Mouse (Mus musculus) right cerebral cortex, postnatal 14 days (tissue): ENCODE measurements around the gene Slamf8.

ENCODE experiments used
- DNase-seq: peaks from one replicate; pipeline ENCODE4 v3.0.0; 2022

Slamf8 gene

DNA sequence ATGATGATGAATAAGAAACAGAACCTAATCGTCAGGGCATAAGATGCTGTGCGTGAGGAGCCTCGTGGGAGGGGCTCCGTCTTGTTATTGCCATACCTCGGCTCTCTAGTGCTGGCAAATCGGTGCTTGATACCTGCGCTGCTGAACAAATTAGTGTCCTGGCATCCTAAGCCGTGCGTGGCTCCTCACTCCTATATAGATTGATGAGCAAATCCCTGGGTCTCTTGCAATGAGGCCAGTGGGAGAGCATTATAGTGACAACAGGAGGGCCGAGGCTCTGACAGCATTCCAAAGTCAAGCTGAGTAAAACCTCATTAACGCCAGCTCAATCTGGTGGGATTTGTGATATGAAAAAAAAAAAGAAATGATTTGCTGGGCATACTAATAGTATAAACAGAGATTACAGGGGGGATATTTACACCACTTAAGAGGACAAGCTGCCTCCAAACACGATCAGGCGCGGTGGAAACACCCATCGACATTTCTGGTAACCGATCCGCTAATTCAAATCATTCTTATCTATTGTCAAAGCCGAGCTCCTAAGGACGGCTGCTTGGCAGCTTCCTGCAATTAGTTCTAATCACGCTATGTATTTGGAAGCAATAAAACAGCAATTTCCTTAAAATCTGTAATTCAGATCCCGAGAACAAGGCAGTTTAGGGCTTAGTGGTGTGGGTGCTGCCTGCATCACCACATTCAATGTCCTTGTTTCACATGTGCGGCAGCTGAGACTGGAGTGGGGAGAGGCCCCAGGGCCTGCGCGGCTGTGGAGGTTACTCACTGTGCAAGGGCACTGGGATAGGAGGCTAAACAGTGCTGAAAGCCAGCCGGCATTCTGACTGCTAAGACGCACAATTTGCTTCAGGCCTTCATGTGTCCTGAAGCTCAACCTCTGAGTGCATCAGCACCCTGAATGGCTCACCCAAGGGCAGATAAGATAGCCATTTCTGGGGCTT, 4.5 kb downstream of the Slamf8 start:
- no peak for DNase-seq

DNA sequence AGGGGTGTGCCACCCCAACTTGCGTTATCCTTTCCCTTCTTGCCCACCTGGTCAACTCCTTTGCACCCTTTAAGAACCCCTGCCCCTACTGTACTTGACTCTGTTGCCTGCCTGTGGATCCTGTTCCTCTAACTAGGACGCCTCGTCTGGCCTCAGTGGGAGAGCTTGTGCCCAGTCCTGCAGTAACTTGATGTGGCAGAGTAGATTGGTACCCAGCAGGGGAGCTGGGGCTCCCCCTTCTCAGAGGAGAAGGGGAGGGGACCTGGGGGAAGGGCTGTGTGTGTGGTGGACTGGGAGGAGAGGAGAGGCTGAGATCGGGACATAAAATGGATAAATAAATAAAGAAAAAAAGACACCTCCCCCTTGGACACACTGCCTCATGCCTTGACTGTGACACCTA, 5.3 kb downstream of the Slamf8 start:
- DNase-seq = no peak

DNA sequence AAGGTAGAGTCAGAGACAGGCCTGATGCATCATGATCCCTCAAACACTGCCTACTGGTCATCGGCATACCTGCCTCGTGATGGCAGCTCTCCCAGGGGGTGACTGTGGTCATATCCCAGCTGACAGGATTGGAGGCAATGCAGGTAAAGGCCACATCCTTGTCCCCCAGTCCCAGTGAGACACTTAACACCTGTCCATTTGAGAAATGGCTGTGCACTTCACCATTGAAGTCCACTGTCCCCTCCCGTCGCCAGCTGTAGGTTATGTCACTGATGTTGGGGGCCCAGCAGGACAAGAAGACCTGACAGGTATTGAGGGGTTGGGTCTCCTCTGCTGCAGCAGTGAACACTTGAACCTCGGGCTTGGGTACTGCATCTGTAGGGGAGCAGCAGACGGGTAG, 6.1 kb downstream of the Slamf8 start:
- no peak for DNase-seq

DNA sequence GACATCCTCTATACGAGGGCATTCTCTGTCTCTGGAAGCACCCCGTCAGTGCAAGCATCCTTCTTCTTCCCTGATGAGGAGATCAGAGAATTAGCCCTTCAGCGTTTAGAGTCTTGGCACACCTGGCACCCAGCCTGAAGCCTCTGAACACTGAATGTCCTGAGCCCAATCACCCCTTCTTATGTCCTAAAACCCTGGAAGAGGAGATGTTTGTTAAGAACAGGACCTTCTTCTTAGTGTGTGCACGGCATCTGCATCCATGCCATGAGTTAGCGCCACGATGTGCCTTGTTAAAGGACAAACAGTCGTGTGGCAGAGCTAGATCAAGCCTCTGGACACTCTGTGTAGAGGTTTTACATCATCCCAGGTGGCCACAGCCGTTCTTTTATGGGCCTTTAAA, 7.9 kb downstream of the Slamf8 start:
- DNase-seq = no peak

DNA sequence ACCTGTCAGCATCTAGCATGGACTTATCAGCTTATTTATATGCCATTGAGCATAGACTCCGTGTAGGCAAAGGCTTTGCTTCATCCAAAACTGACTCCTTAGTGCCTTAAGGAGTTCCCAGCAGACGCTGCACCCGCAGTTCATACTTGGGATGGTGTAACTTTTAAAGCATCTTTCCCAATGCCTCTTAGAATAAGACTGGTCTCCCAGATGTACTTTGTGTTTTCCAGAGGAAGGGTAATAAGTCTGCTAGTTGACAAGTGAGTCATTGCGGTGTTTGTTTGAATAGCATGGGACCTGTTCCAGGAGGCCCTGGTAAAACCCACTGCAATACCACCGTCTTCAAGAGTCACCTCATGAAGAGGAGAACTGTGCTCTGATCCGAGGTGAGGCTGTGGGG, 10.3 kb downstream of the Slamf8 start:
- DNase-seq = no peak

DNA sequence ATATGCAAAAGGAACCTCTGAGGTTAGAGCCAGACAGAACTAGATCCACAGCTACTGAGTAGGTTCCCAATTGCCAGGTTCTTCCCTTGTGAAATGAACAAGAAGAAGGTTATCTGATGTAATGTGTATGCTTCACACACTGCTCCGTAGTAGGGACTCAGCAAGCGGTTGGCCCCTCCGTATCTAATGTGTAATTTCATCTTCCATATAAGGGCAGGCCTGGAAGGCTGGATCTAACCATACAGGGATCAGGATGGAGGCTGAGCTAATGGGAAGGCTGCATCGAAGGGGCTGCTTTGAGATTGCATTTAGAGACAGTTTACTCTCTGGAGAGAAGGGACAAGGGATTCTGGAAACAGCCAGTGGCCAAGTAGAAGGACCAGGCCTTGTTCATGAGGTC, 22.6 kb downstream of the Slamf8 start:
- DNase-seq = no peak

DNA sequence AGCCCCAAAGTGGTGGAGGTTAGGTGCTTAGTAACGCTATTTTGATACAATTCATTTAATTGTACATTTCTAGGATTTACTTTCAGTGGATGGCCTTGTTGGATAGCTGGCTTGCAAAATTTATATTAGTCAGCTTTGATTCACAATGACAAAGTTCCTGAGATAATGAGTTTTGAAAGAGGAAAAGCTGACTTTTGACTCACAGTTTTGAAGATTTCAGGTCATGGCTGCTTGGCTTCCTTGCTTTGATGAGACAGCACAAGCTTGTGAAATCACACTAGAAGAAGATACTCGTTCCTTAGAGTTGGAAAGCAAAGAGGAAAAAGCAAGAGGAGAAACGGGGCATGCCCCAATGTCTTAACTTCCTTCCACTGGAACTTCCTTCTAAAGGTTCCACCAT, 24.2 kb downstream of the Slamf8 start:
- DNase-seq = no peak

DNA sequence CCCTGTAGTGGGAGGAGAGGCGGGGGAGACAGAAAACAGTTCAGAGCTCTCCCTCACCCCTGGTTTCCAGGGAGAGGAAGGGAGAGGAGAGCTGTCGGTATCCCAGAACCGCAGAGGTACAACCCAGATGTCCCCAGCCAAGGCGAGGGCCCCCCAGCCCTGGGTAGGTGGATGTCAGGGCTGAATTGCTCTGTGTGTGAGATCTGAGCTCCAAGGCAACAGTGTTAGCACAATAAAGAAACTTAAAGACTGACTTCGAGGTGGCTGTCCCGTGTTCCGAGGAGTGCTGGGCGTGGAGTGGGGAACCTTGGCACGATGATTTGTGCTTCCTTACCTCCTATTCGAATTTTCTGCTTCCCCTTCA, 26.9 kb downstream of the Slamf8 start:
- DNase-seq = no peak

DNA sequence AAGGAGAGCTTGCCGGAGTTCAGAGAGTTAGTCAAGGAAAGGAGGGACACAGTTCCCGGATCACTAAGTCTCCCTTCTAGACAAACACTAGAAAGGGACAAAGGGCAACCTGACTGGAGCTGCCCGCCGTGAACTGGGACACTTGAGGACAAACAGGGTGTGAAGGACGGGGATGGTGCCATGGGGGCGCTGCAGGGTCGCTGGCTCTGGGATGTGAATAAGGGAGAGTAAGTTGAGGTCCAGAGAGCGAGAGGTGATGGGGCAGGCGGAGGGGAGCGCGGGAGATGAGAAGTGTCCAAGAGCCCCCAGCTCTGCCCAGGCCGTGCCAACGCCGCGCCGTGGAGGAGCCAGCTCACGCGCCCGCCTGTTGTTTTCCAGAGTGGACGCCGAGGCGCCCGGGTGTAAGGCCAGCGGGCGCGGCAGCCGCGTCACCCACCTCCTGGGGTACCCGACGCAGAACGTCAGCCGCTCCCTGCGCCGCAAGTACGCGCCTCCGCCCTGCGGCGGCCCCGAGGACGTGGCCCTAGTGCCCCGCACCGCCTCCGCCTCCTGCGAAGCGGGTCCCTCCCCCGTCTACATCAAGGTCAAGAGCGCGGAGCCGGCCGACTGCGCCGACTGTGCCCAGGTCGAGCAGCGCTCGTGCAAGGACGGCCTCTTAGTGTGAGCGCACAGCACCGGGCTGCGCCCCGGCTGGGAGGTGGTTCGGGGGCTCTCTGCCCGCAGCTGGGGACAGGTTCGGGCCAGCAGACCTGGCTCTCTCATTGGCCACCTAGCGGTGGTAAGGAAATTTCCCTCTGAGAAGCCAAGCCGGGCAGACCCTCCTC, 27.5 kb downstream of the Slamf8 start:
- DNase-seq = peak; percentile 52

DNA sequence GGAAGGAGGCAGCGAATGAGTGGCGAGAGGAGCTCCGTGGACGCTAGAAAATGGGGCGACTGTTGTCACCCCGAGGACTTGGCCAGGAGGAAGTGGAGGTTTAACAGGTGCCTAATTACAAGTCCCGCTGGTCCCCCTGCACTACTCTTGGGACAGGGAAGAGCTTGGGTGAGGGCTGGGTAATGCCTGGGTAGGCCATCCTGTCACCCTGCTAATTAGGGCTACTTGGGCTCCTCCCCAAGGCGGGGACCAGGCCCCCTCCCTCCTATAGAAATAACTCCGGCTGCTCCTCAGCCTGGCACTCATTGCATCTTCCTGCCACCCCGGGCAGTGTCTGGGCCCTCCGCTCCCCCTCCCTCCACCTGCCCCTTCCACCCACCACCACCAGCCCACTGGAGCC, 34.7 kb downstream of the Slamf8 start, which contains the start of gene Vsig8:
Gene Vsig8 (plus strand): TSS at position 301 of the 400 bp plus-strand sequence.
- DNase-seq = no peak

DNA sequence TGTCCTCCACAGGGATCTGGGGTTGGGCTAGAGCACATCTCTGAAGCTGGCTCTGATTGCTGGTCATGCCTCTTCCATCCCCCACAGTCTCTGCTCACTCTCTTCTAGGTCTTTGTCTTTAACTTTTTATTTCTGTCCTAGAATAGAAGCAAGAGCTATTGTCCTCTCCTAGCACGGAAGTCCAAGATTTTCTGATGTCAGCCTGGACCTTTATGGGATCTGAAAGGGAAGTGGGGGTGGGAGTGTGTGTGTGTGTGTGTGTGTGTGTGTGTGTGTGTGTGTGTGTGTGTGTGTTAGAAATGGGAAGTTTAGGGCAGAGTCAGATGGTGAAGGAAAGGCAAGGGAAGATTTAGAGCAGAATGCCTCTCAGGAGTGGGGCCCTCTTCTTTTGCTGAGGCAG, 37.7 kb downstream of the Slamf8 start:
- no peak for DNase-seq

DNA sequence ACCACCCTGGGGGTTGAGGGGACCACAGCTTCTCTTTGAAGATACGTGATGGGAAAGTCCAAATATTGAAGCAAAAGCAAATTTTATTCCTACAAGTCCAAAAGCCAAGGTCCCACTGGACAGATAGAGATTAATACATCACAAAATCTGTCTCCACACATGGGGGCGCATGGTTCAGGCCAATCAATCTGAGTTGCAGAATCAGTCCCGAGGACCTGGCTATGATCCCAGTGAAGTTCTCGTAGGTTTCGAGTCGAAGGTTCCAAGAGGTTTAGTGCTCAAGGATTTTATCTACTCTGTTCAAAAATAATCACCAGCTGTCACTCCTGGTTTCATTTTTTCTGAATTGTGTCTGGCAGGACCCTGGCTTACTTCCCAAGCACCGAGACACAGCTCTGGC, 39.4 kb downstream of the Slamf8 start:
- DNase-seq = no peak

DNA sequence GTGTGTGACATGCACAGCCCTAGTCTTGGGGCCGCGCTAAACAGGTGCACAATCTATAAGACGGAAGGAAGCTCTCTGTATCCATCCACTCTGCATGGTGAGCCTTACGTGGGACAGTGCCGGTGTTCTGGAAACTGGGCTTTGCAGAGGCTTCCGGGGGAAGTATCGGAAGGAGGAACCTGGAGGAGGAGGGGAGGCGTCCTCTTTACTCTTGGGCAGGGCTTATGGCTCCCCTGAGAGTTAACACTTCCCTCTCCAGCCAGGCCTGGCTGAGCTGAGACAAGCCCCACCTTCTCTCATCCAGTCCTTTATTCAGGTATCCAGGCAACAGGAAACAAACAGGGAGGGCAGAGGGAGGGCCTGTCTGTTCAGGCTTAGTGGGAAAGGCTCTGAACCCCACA, 39.8 kb downstream of the Slamf8 start:
- DNase-seq = peak; percentile 40

DNA sequence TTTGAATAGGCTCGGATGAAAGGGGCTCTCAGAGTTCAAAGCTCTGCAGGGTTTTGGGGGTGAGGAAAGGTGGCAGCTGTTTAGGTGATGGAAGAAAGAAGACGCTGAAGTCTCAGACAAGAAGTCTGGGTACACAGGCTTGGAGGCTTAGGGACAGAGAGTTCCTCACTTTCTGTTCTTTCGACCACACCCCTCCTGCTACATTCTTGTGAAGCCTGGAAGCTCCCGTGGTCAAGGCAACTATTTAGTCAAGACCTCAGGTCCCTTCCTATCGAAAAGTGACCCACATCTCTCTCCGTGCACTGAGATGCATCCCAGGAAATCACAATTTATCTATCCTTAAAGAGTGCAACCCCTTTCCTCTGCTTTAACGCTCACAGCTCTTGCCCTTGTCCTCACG, 40.7 kb downstream of the Slamf8 start:
- no peak for DNase-seq

DNA sequence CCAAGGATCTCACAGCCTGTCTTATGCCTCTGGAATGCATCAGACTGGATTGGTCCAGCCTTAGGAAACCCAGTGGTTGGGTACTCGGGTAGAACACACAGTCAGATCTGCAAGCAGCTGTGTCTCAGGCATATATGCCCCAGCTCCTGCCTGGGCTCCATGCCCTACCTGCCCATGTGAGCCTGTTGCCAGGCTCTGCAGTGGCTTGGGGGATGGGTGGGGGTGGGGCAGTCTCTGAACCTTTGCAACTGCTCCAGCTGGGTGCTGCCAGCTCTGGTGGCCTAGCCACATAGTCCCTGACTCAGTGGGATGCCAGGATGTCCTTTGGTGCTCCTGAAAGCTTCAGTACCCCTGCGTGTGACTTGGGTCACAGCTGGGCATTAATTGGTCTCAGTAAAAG, 41.1 kb downstream of the Slamf8 start:
- no peak for DNase-seq

DNA sequence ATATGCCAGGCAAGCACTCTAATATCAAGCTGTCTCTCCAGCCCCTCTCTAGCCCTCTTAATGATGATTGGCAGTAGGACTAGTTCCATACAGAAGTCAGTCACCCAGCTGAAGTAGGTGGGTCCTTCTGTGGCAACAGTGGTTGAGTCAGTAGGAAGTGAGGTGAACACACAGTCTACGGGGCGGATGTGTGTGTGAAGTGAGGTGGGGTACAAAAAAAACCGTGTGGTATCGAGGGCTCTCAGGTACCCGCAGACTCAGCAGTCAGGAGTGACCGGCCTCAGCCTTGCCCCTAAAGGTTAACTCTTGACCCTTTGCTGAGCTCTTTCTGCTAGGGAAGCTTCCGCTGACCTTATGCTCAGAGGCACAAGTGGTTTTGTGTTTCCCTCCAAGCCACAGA, 41.9 kb downstream of the Slamf8 start:
- DNase-seq = no peak

DNA sequence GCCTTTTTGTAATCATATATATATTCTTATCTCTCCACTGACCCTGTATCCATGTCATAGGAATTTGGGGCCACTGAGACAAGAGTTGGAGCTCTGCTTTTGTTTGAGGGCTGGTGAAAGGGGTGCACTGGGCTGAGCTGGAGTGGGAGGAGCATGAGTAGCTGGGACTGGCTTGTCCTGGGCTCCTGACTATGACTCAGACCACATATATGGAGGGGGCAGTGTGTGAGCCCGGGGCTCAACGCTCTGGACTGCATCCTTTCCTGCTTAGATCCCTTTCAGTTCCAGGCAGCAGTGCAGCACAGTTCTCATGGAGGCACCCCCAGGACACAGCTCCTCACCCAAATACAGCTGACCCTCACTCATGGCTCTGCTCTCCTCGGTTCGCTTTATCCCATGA, 44.3 kb downstream of the Slamf8 start:
- no peak for DNase-seq

DNA sequence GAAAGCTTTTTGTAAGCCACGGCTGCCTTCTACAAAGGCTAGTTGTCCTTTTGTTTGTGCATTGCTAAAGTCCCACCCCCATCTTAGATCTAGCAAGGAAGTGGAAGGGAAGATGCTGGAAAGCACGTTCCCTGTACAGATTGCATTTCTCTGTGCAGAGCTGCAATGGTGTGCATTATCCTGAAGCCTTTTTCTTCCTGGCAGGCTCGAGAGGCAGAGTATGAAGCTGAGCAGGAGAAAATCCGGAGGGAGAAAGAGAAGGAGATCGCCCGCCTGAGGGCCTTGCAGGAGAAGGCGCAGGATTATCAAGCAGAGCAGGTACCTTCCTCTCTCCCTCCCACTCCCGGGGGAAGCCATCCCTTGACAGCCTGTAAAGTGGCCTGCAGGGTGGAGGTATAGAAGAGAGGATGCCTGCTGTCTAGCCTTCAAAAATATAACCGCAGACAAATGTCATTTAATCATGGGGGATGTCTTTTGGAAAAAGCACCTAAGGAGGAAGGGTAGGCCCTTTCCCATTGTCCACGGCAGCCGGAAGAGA, 50.0 kb downstream of the Slamf8 start:
- no peak for DNase-seq

DNA sequence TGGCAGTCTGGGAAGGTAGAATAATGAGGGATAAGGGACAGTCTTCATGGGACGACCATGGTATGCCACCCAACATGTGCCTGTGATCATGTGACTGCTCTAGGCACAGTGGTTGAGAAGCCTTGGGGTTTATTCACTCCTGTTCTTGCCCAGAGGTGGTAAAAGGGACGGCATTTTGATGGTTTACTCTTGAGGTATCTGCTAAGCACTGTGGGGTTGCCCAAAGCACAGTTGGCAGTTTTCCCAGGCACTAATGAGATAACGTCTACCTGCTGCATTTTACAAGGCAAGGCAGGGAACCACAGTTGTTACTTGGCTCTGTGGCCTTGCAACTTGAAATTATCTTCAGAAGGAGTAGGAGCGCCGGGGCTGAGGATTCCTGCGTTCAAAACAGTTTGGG, 50.5 kb downstream of the Slamf8 start:
- DNase-seq = no peak

DNA sequence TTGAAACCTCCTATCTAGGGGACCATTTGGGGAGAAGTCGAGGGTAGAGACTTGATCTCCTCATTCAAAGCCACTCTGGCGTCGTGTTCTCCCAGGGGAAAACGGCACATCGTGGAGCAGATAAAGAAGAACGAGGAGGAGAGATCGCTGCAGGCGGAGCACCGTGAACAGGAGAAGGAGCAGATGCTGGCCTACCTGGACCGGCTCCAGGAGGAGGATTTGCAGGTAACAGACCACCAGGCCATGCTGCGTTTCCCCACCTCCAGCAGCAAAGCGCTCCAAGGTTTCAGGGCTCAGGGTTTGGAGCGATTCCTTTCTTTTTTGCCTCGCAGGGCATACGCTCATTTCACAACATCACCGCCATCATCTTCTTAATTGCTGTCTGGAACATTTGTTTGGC, 55.3 kb downstream of the Slamf8 start:
- no peak for DNase-seq

DNA sequence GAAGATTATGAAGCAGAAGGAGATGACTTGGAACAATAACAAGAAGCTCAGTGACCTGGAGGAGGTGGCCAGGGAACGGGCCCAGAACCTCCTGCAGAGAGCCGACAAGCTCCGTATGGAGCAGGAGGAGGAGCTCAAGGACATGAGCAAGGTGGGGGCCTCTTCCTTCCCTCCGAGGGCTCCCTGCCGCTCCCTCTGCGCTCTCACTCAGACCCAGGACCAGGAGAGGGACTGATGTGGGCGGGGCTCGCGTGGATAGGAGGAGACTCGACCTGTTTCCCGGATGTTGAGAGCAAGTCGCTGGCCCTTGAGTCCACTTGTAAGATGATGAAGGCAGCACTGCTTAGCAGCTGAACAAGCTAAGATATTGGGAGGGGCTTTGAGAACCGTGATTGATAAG, 57.8 kb downstream of the Slamf8 start:
- no peak for DNase-seq
